In genomic region chr3:145923874-145924577, GRCm38 (mm10) we compare ENCODE assay signal across 7 mouse cellular contexts. TPM values are rescaled to one million over a fixed set of nuclear protein-coding genes. Genes with fewer than 3 reads are reported as not detected.
DNase-seq lines count a peak whose midpoint lies in the region; ATAC-seq lines count a peak whose summit lies in the region.

No protein-coding gene starts in this region.

- peak overlapping the region; percentile 93 for H3K4me3 ChIP-seq in intestine, embryonic 15.5 days (replicated peaks)
- H3K4me3 ChIP-seq in midbrain, embryonic 10.5 days, result peak overlapping the region; percentile 92

- H3K36me3 ChIP-seq in intestine, embryonic 15.5 days, result 0 out of 2 replicates have a peak, but pooled peaks cover 5% of the 10 kb centered on the region
- H3K36me3 ChIP-seq in midbrain, embryonic 10.5 days, result peaks cover 10% of the 10 kb centered on the region

- peak overlapping the region; percentile 89 for H3K9ac ChIP-seq in intestine, embryonic 15.5 days

- peak; percentile 100 for ATAC-seq in intestine, embryonic 15.5 days

- peak overlapping the region; percentile 92 for H3K27ac ChIP-seq in intestine, embryonic 15.5 days
- H3K27ac ChIP-seq in midbrain, embryonic 10.5 days (replicated peaks), result peak overlapping the region; percentile 95

- H3K27me3 ChIP-seq in intestine, embryonic 15.5 days (replicated peaks), result no peaks in the 10 kb centered on the region
- H3K27me3 ChIP-seq in midbrain, embryonic 10.5 days (ENCODE audit: low read depth, poor library complexity, severe bottlenecking), result no peaks in the 10 kb centered on the region

- under 1% methylated on average over 58 of the region's 58 CpGs for WGBS in intestine, embryonic 15.5 days
- under 1% methylated on average over 57 of the region's 58 CpGs for WGBS in midbrain, embryonic 10.5 days

- H3K4me2 ChIP-seq in intestine, embryonic 15.5 days (replicated peaks), result peak overlapping the region; percentile 66

- H3K9me3 ChIP-seq in intestine, embryonic 15.5 days, result no peaks in the 10 kb centered on the region
- no peaks in the 10 kb centered on the region for H3K9me3 ChIP-seq in midbrain, embryonic 10.5 days (replicated peaks)

- peak; percentile 100 for DNase-seq in adrenal gland, adult 2 months
- DNase-seq in embryo, embryonic 11.5 days (ENCODE audit: low read depth, low spot score), result peak; percentile 100
- peak; percentile 98 to 99 for DNase-seq in gastrocnemius, postnatal 36 days
- peak; percentile 99 to 100 for DNase-seq in left cerebral cortex, postnatal 25 days (ENCODE audit: low spot score in 2 of 2)
- peak; percentile 99 for DNase-seq in midbrain, embryonic 10.5 days (ENCODE audit: low spot score)
- peak; percentile 95 for DNase-seq in right cerebral cortex, postnatal 4 days

- intact Hi-C loops in gastrocnemius, postnatal 36 days (cut with DNase I), result no loop called here
- intact Hi-C loops in left cerebral cortex, postnatal 25 days (cut with DNase I), result loop anchor here (1.0 kb wide), 1 partner anchor 13 kb away; no protein-coding TSS in a partner anchor

- peaks cover 13% of the 10 kb centered on the region for H3K4me1 ChIP-seq in intestine, embryonic 15.5 days (replicated peaks)
- H3K4me1 ChIP-seq in midbrain, embryonic 10.5 days, result peaks cover 27% of the 10 kb centered on the region

RNA-seq across cellular contexts. Expression of gene Bcl10, which starts 1.4 kb away (rescaled TPM):
- total RNA-seq in adrenal gland, adult 2 months (2021), result 10 to 100 TPM; 20.7 to 23.9 TPM
- 3.6 and 4.1 TPM in 2 replicates for polyA plus RNA-seq in adrenal gland, adult 2 months (2012; rRNA removed)
- total RNA-seq in gastrocnemius, postnatal 36 days (2021), result 10 to 100 TPM in 1 of 2 experiments, 1 to 10 TPM in 1; 8.5 to 10.0 TPM
- polyA plus RNA-seq in intestine, embryonic 15.5 days (2015; fragmentation: Nextera tagmentation; extraction: Ambion mirVana), result 48.6 and 51.1 TPM in 2 replicates
- 10 to 100 TPM; 13.0 to 13.7 TPM for total RNA-seq in left cerebral cortex, postnatal 25 days (2021)
- 43.9 and 44.3 TPM in 2 replicates for polyA plus RNA-seq in midbrain, embryonic 10.5 days (2016; fragmentation: Nextera tagmentation; extraction: Ambion mirVana)

RNA-seq across cellular contexts. Expression of gene 2410004B18Rik, which starts 13.8 kb away (rescaled TPM):
- 10 to 100 TPM; 22.0 to 23.1 TPM for total RNA-seq in adrenal gland, adult 2 months (2021)
- 8.7 and 9.2 TPM in 2 replicates for polyA plus RNA-seq in adrenal gland, adult 2 months (2012; rRNA removed)
- total RNA-seq in gastrocnemius, postnatal 36 days (2021), result 10 to 100 TPM; 17.2 to 18.0 TPM
- polyA plus RNA-seq in intestine, embryonic 15.5 days (2015; fragmentation: Nextera tagmentation; extraction: Ambion mirVana), result 48.9 and 55.7 TPM in 2 replicates
- 10 to 100 TPM; 35.7 to 45.1 TPM for total RNA-seq in left cerebral cortex, postnatal 25 days (2021)
- polyA plus RNA-seq in midbrain, embryonic 10.5 days (2016; fragmentation: Nextera tagmentation; extraction: Ambion mirVana), result 50.6 and 51.1 TPM in 2 replicates

Comparison
In these comparisons a context has a peak if more than half of its experiments do, and no peak if none do; other contexts are left out.
1. Peak in every context shown above with its lines: DNase-seq, ATAC-seq, H3K4me3 ChIP-seq and H3K27ac ChIP-seq.